Mouse (Mus musculus) ES-E14 (cell line): Measurements from ENCODE around the gene Shroom2. TPM values are rescaled to one million over a fixed set of nuclear protein-coding genes. Genes with fewer than 3 reads are reported as not detected.

Experiments used
- DNase-seq: peaks from one replicate; pipeline ENCODE4 v3.0.0-alpha.2; 2013; ENCODE audit warnings: low read depth, low spot score
- H3K27ac ChIP-seq: 2 replicates; pipeline ENCODE4 v1.5.1; 2012; ENCODE audit warnings: low read depth, mild to moderate bottlenecking, low read length, moderate library complexity, mixed read lengths; ENCODE audit not compliant: poor library complexity, insufficient read depth, severe bottlenecking
- H3K36me3 ChIP-seq: 2 replicates; pipeline ENCODE4 v1.6.1; 2012; ENCODE audit warnings: mild to moderate bottlenecking, low read length, moderate library complexity, mixed read lengths; ENCODE audit not compliant: control insufficient read depth, poor library complexity, insufficient read depth, severe bottlenecking
- H3K4me1 ChIP-seq, 2 experiments: fragments of 150-350 bp in 1 of 2; sonication (generic) in 1 of 2; 2 replicates each; pipeline ENCODE4 v1.6.1; 2012; ENCODE audit warnings: low read length in 2 of 2, mild to moderate bottlenecking in 1 of 2, mixed read lengths in 1 of 2; ENCODE audit not compliant: control insufficient read depth in 2 of 2, insufficient read depth in 2 of 2, poor library complexity in 1 of 2
- H3K4me3 ChIP-seq, 2 experiments: fragments of 150-350 bp in 1 of 2; sonication (generic) in 1 of 2; 2 replicates each; pipeline ENCODE4 v1.5.1; 2012; ENCODE audit warnings: low read length in 2 of 2, low read depth in 1 of 2, mild to moderate bottlenecking in 1 of 2, mixed read lengths in 1 of 2; ENCODE audit not compliant: insufficient read depth in 1 of 2, poor library complexity in 1 of 2, severe bottlenecking in 1 of 2
- H3K9ac ChIP-seq: 2 replicates; pipeline ENCODE4 v1.6.1; 2012; ENCODE audit warnings: low read depth, mild to moderate bottlenecking, low read length, mixed read lengths; ENCODE audit not compliant: poor library complexity, insufficient read depth, severe bottlenecking
- H3K9me3 ChIP-seq: fragments of 150-350 bp; sonication (generic); 2 replicates; pipeline ENCODE4 v1.6.1; 2012; ENCODE audit warnings: low read depth, mild to moderate bottlenecking, low read length; ENCODE audit not compliant: control insufficient read depth, insufficient read depth
- CHD2 ChIP-seq: IDR thresholded peaks from 2 replicates; pipeline ENCODE4 v1.6.1; 2014; ENCODE audit warnings: mild to moderate bottlenecking, low read depth, low read length, inconsistent platforms
- HCFC1 ChIP-seq: IDR thresholded peaks from 2 replicates; pipeline ENCODE4 v1.6.1; 2012; ENCODE audit warnings: low read length, inconsistent platforms, borderline replicate concordance; ENCODE audit not compliant: insufficient read depth
- MAFK ChIP-seq: IDR thresholded peaks from 2 replicates; pipeline ENCODE4 v1.6.1; 2014; ENCODE audit warnings: mild to moderate bottlenecking, low read depth, low read length, inconsistent platforms; ENCODE audit not compliant: insufficient read depth
- ZC3H11A ChIP-seq: IDR thresholded peaks from 2 replicates; pipeline ENCODE4 v1.6.1; 2012; ENCODE audit warnings: low read depth, mild to moderate bottlenecking, inconsistent platforms, low read length, borderline replicate concordance
- ZNF384 ChIP-seq: IDR thresholded peaks from 2 replicates; pipeline ENCODE4 v1.6.1; 2012; ENCODE audit warnings: low read depth, low read length, inconsistent platforms
- in situ Hi-C, 2 experiments: fragments of 600-800 bp; cut with MboI; formaldehyde crosslinking; loops; one replicate each; pipeline ENCODE4 v1.15.1; 2025; ENCODE audit warnings: low sequenced_read_pairs in 2 of 2, inconsistent platforms in 1 of 2; ENCODE audit not compliant: unreplicated experiment in 2 of 2
- total RNA-seq: library from RNA; depleted of rRNA; stranded (reverse); fragments of 300-350 nt; gene quantifications from 2 replicates; pipeline ENCODE4 v1.2.3, GENCODE M21; 2012; rRNA removed

Shroom2 gene
- total RNA-seq = 20.0 and 23.3 TPM in 2 replicates

DNA sequence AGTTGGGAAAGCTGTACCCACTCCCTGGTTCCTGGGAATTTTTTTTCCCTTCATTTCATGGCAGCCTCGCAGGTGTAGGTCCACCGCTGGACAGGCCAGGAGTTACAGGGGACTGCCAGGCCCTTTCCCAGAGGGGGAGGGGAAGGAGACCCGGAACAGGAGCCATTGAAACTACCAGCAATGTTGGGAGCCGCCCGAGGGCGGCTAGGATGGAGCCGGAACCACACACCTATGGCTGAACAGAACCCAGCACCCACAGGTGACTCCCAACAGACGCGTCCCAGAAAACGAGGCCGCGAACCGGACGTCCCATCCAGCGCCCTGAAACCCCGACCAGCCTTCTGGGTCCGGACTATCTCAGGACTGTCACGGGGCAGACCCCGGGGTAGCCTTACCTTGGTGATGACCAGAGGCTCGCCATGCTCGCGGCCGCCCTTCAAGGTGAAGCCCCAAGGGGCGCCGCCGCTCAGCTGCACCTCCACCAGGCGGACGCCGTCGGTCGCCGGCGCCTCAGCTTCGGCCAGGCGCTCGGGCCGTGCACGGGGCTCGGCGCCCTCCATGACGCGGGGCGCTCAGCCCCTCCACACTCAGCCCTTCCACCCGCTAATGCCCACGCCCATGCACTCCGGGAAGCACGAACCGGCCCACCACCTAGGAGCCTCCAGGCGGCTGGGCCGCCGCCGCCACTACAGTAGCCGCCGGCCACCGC lies at the start of gene Shroom2:
Gene Shroom2 (minus strand): TSS at position 575 of the 709 bp plus-strand sequence.
- Histone ChIP-seq H3K4me3 (peak within 1 kb of the TSS; percentile 91 to 92), H3K4me1 (no peaks in the 10 kb centered on the region), H3K9me3 (no peaks in the 10 kb centered on the region), H3K9ac (peak within 1 kb of the TSS; percentile 82), H3K36me3 (no peaks in the 10 kb centered on the region), H3K27ac (peak within 1 kb of the TSS; percentile 78)
- TF ChIP-seq MAFK (no peak), CHD2 (no peak), HCFC1 (no peak), ZNF384 (no peak), ZC3H11A (no peak)
- no peak for DNase-seq
- in situ Hi-C loops = no loop called here

DNA sequence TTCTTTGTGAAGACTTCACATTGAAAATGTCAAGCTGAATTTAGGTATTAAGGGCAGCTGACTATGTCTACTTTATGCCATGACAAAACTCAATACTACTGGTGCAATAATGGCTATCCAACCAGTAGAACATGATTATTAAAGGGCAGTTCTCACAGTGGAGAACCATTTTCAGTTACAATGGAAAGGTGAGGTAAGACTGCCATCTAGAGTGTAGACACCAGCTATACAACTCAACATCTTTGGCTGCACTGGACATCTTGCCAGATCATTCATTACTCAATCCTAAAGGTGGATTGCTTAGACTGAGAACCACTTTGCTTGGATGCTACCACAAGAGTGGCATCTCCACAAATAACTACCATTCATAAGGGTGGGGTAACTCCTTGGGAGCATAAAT lies 49.7 kb upstream of the Shroom2 start:
- Histone ChIP-seq H3K27ac (no peak overlapping the region), H3K4me3 (no peak overlapping the region), H3K36me3 (no peaks in the 10 kb centered on the region), H3K4me1 (no peaks in the 10 kb centered on the region; a peak in 1 of 4 replicates), H3K9ac (no peak overlapping the region), H3K9me3 (no peaks in the 10 kb centered on the region)
- TF ChIP-seq ZNF384 = no peak
- TF ChIP-seq HCFC1 = no peak
- peak; percentile 55 for TF ChIP-seq ZC3H11A
- no peak for TF ChIP-seq MAFK
- in situ Hi-C loops = loop anchor here (5.0 to 25.0 kb wide), 3 partner anchors 114 to 207 kb away; no protein-coding TSS in a partner anchor
- no peak for DNase-seq

DNA sequence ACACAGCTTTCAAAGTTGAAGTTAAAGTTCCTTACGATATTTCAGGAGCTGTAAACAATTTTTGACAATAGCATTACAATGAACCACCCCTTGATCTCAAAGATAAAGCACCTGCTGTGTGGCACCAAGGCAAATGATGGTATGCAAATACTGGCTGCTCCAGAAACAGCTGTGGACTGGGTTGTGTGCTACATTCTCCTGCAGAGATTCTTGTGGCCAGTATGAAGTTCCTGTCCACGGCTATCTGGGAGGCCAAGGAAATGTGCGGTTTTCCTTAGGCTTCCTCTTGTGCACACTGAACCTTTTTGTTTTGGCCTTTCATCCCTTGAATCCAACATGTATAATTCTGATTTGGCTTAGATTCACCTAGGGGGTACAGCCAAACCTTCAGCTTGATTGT lies 44.1 kb upstream of the Shroom2 start:
- no peak for DNase-seq
- Histone ChIP-seq H3K27ac (no peak overlapping the region), H3K4me3 (no peak overlapping the region), H3K36me3 (no peaks in the 10 kb centered on the region), H3K4me1 (no peaks in the 10 kb centered on the region; a peak in 1 of 4 replicates), H3K9me3 (no peaks in the 10 kb centered on the region), H3K9ac (no peak overlapping the region)
- TF ChIP-seq CHD2 (no peak), MAFK (no peak)
- in situ Hi-C loops = loop anchor here (10.0 to 25.0 kb wide), 2 partner anchors 109 to 201 kb away; no protein-coding TSS in a partner anchor

DNA sequence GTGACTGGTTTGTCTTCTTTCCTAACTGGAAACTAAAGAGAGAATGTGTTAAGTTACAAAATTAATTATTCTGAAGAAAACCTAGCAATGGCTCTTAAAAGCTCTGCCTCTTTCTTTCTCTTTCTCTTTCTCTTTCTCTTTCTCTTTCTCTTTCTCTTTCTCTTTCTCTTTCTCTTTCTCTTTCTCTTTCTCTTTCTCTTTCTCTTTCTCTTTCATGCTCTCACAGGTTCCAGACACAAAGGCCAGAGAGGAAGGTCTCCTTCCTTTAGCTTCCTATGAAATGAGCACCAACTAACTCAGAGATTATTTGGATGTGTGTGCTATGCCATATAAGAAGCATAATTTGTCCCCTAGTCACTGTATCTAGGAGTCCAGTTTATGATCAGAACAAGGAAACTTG lies 36.1 kb upstream of the Shroom2 start:
- Histone ChIP-seq H3K4me1 (no peaks in the 10 kb centered on the region), H3K36me3 (no peaks in the 10 kb centered on the region), H3K27ac (no peak overlapping the region), H3K9me3 (no peaks in the 10 kb centered on the region), H3K9ac (no peak overlapping the region), H3K4me3 (no peak overlapping the region)
- in situ Hi-C loops = loop anchor here in 1 of 2 experiments (25.0 kb wide), 1 partner anchor 193 kb away; no protein-coding TSS in a partner anchor
- no peak for DNase-seq
- no peak for TF ChIP-seq CHD2
- TF ChIP-seq ZNF384 = no peak

DNA sequence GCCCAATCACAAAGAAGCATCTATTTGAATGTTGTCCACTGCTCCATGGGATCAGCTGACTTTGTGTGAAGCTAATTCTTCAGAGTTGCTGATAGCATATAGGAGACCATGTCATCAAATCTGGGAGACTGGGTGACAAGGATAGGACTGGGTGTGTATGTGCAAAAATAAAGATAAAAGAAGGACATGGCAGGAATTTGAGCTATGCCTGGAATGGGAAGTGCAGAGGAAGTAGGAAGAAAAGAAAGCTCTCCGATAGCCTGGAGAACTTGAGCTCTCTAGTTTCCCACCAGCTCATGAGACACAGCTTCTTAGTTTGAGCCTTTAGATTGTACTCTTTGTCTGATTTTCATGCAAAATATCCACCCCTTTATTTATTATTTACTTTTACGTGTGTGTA lies 19.3 kb upstream of the Shroom2 start:
- H3K4me3 ChIP-seq = no peak overlapping the region
- H3K27ac ChIP-seq = no peak overlapping the region
- H3K9ac ChIP-seq = no peak overlapping the region
- in situ Hi-C loops = no loop called here
- H3K9me3 ChIP-seq = no peaks in the 10 kb centered on the region
- DNase-seq = no peak
- TF ChIP-seq CHD2 (no peak), MAFK (no peak), ZC3H11A (no peak), HCFC1 (no peak), ZNF384 (no peak)
- H3K4me1 ChIP-seq = no peaks in the 10 kb centered on the region
- no peaks in the 10 kb centered on the region for H3K36me3 ChIP-seq
